Mouse (Mus musculus): ENCODE measurements around the gene Anks6.

DNA sequence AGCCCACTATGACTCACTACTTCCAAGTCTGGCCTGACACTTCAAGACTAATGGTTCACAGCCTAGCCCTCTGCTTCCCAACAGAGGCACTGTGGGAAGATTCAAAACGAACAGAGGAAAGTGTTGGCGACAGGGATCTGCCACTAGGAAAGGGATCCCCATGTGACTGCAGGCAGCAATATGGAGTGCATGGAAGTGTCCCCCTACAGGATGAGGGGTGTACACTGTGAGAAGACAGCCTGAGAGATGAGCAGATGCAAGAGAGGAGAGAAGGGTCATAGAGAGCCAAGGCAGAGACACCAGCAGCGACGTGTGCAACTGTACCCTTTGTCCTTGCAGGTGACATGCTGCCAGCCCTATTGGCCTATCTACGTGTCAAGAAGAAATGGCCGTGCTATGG lies 33.3 kb downstream of the Anks6 start:
- no peak for TF ChIP-seq GATA1 (IDR thresholded peaks at IDR 0.05; ENCODE audit: low read length)
- no peak for TF ChIP-seq TAL1 (IDR thresholded peaks at IDR 0.05; ENCODE audit: low read length)

Measured in erythroblast, embryonic 14.5 days (primary cell).